ENCODE assay signal across 8 mouse cellular contexts in genomic region chr11:115535401-115536037, GRCm38 (mm10). TPM values are rescaled to one million over a fixed set of nuclear protein-coding genes. Genes with fewer than 3 reads are reported as not detected.
DNase-seq lines count a peak whose midpoint lies in the region; ATAC-seq and TF ChIP-seq lines count a peak whose summit lies in the region.

No protein-coding gene starts in this region.

- peak; percentile 81 for DNase-seq in Muller cell, postnatal 12 days (ENCODE audit: inconsistent ontology term)
- peak; percentile 68 to 73 for DNase-seq in cerebellum, adult 2 months
- DNase-seq in forelimb bud, embryonic 11.5 days (ENCODE audit: low read depth, low spot score), result peak; percentile 58
- peak; percentile 78 for DNase-seq in hindbrain, embryonic 11.5 days (ENCODE audit: low spot score)
- peak; percentile 30 to 54 for DNase-seq in layer of hippocampus, postnatal 25 days (ENCODE audit: extremely low spot score in 1 of 2, low spot score in 1 of 2)
- peak; percentile 53 for DNase-seq in lung, postnatal 36 days
- DNase-seq in retina, embryonic 14.5 days (ENCODE audit: low spot score), result peak; percentile 76
- DNase-seq in thymus, postnatal 4 days, result peak; percentile 84

- H3K27ac ChIP-seq in cerebellum, adult 2 months (ENCODE audit: insufficient read depth, low read length), result peak overlapping the region; percentile 94
- H3K27ac ChIP-seq in hindbrain, embryonic 11.5 days (ENCODE audit: low read depth, low read length), result peak overlapping the region; percentile 100

- TF ChIP-seq POLR2A in cerebellum, adult 2 months (IDR thresholded peaks at IDR 0.05; ENCODE audit: borderline replicate concordance, insufficient read depth, low read length), result no peak

- H3K9ac ChIP-seq in hindbrain, embryonic 11.5 days (ENCODE audit: low read depth, low read length), result peak overlapping the region; percentile 97

- TF ChIP-seq CTCF in cerebellum, adult 2 months (IDR thresholded peaks at IDR 0.05; ENCODE audit: borderline replicate concordance, insufficient read depth, low read depth, low read length), result no peak

- WGBS in cerebellum, adult 2 months, result 1% methylated on average over 82 of the region's 84 CpGs
- WGBS in hindbrain, embryonic 11.5 days, result 0% methylated on average over 42 of the region's 84 CpGs

- H3K4me1 ChIP-seq in cerebellum, adult 2 months (ENCODE audit: control insufficient read depth, insufficient read depth, low read length), result peaks cover 6% of the 10 kb centered on the region; the same call in 1 of the 2 replicates
- H3K4me1 ChIP-seq in hindbrain, embryonic 11.5 days (replicated peaks; ENCODE audit: control insufficient read depth, insufficient read depth, low read length), result no peaks in the 10 kb centered on the region

- H3K36me3 ChIP-seq in hindbrain, embryonic 11.5 days (ENCODE audit: control insufficient read depth, insufficient read depth, low read length), result peaks cover 10% of the 10 kb centered on the region

- ATAC-seq in hindbrain, embryonic 11.5 days (ENCODE audit: low FRiP score), result peak; percentile 74

- peak overlapping the region; percentile 92 for H3K4me3 ChIP-seq in cerebellum, adult 2 months (replicated peaks; ENCODE audit: insufficient read depth, low read depth, low read length)
- H3K4me3 ChIP-seq in hindbrain, embryonic 11.5 days (ENCODE audit: low read depth, low read length), result peak overlapping the region; percentile 94

- peak overlapping the region; percentile 70 for H3K4me2 ChIP-seq in hindbrain, embryonic 11.5 days (replicated peaks; ENCODE audit: low read depth, low read length)

- H3K27me3 ChIP-seq in cerebellum, adult 2 months (ENCODE audit: control insufficient read depth, insufficient read depth, low read length), result no peaks in the 10 kb centered on the region
- no peaks in the 10 kb centered on the region for H3K27me3 ChIP-seq in hindbrain, embryonic 11.5 days (ENCODE audit: control insufficient read depth, insufficient read depth, low read length)

- no peaks in the 10 kb centered on the region for H3K9me3 ChIP-seq in hindbrain, embryonic 11.5 days (ENCODE audit: control insufficient read depth, low read length)

RNA-seq across cellular contexts. Expression of gene Sumo2, which starts 0.6 kb away (rescaled TPM):
- polyA plus RNA-seq in cerebellum, adult 2 months (2012; rRNA removed), result 260 and 273 TPM in 2 replicates
- 1,523 and 1,527 TPM in 2 replicates for polyA plus RNA-seq in hindbrain, embryonic 11.5 days (2014; fragmentation: Nextera tagmentation; extraction: Ambion mirVana)
- 100 to 1,000 TPM; 329 to 353 TPM for total RNA-seq in layer of hippocampus, postnatal 25 days (2021)

RNA-seq across cellular contexts. Expression of gene Jpt1, which starts 21.3 kb away (rescaled TPM):
- 75.1 and 77.2 TPM in 2 replicates for polyA plus RNA-seq in cerebellum, adult 2 months (2012; rRNA removed)
- 990 and 1,006 TPM in 2 replicates for polyA plus RNA-seq in hindbrain, embryonic 11.5 days (2014; fragmentation: Nextera tagmentation; extraction: Ambion mirVana)
- 100 to 1,000 TPM; 134 to 165 TPM for total RNA-seq in layer of hippocampus, postnatal 25 days (2021)

RNA-seq across cellular contexts. Expression of gene Nup85, which starts 28.7 kb away (rescaled TPM):
- polyA plus RNA-seq in cerebellum, adult 2 months (2012; rRNA removed), result 93.2 and 104 TPM in 2 replicates
- polyA plus RNA-seq in hindbrain, embryonic 11.5 days (2014; fragmentation: Nextera tagmentation; extraction: Ambion mirVana), result 156 and 175 TPM in 2 replicates
- 10 to 100 TPM; 44.5 to 44.9 TPM for total RNA-seq in layer of hippocampus, postnatal 25 days (2021)

RNA-seq across cellular contexts. Expression of gene Nt5c, which starts 43.9 kb away (rescaled TPM):
- 98.2 and 102 TPM in 2 replicates for polyA plus RNA-seq in cerebellum, adult 2 months (2012; rRNA removed)
- polyA plus RNA-seq in hindbrain, embryonic 11.5 days (2014; fragmentation: Nextera tagmentation; extraction: Ambion mirVana), result 75.8 and 84.6 TPM in 2 replicates
- total RNA-seq in layer of hippocampus, postnatal 25 days (2021), result 10 to 100 TPM; 68.8 to 70.4 TPM

Comparison
In these comparisons a context has a peak if more than half of its experiments do, and no peak if none do; other contexts are left out.
1. Peak in every context shown above with its lines: DNase-seq, ATAC-seq, H3K4me3 ChIP-seq and H3K27ac ChIP-seq.
2. RNA of gene Jpt1, which starts 21.3 kb away (polyA plus RNA-seq): 990 to 1,006 TPM in hindbrain, embryonic 11.5 days; 75.1 to 77.2 TPM in cerebellum, adult 2 months; every median in the first group is over 10 times any median in the second.